Mouse (Mus musculus): ENCODE measurements around the gene Kiss1.

DNA sequence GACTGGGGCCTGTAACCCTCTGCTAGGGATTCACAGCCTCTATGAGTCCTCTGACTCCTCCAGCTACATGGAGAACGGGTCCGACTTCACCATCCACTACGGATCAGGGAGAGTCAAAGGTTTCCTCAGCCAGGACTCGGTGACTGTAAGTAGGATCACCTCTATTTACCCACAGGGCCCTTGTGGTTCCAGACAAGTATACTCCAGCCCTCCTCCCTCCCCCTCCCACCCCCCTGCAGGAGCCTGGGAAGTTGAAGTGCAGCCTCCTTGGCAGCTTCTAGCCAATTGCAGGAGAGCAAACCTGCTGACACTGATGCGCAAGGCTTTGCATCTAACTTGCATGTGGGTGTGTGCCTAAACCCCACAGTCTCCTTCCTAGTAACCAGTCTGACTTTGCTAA lies 33.8 kb downstream of the Kiss1 start:
- no peak for TF ChIP-seq EP300 (IDR thresholded peaks at IDR 0.05; ENCODE audit: low read depth)
- TF ChIP-seq CTCF (IDR thresholded peaks at IDR 0.05; ENCODE audit: low read depth) = no peak
